Mouse (Mus musculus): ENCODE results near the gene Cbx3. TPM values are rescaled to one million over a fixed set of nuclear protein-coding genes. Genes with fewer than 3 reads are reported as not detected.

Cbx3 gene
- polyA plus RNA-seq, 1 experiment from 2014 or later = 310 TPM

DNA sequence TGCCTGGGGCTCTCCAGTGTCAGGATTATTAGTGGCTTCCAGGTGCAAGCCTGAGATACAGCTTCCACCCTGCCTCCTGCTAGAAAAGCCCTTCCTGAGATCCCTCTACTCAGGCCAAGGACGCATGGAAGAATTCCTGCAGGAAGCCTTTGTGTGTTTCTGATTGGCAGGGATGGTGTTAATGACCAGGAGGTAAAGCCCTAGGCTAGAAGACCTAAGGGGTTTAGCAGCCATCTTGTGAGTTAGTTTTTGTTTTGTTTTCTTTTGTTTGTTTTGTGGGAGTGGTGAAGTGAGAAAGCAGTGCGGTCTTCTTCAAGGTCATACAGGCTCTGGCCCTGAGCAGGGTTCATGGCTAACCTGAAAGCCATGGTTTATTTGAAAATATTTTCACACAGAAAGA lies 37.4 kb downstream of the Cbx3 start:
- no peaks in the 10 kb centered on the region for H3K27me3 ChIP-seq (replicated peaks)
- H3K9ac ChIP-seq (replicated peaks) = no peak overlapping the region
- no peaks in the 10 kb centered on the region for H3K36me3 ChIP-seq
- H3K4me1 ChIP-seq = peaks cover 7% of the 10 kb centered on the region; the same call in 1 of the 2 replicates
- no peak for ATAC-seq (ENCODE audit: low FRiP score)
- 70% methylated on average over 2 of the region's 2 CpGs for WGBS
- H3K9me3 ChIP-seq (replicated peaks) = no peaks in the 10 kb centered on the region
- H3K4me2 ChIP-seq = no peak overlapping the region
- H3K27ac ChIP-seq (replicated peaks) = no peak overlapping the region
- H3K4me3 ChIP-seq (replicated peaks) = no peak overlapping the region

GRCm38 (mm10) chr6:51508750-51509648 lies 38.8 kb downstream of the Cbx3 start:
- H3K4me2 ChIP-seq = peak overlapping the region; percentile 50
- H3K27me3 ChIP-seq (replicated peaks) = no peaks in the 10 kb centered on the region
- H3K4me1 ChIP-seq = peaks cover 7% of the 10 kb centered on the region; the same call in 1 of the 2 replicates
- H3K9ac ChIP-seq (replicated peaks) = peak overlapping the region; percentile 17; the same call in 1 of the 2 replicates
- 28% methylated on average over 18 of the region's 18 CpGs for WGBS
- H3K36me3 ChIP-seq = no peaks in the 10 kb centered on the region
- peak; percentile 66; the same call in 1 of the 2 replicates for ATAC-seq (ENCODE audit: low FRiP score)
- H3K9me3 ChIP-seq (replicated peaks) = no peaks in the 10 kb centered on the region
- peak overlapping the region; percentile 23 for H3K27ac ChIP-seq (replicated peaks)
- H3K4me3 ChIP-seq (replicated peaks) = peak overlapping the region; percentile 37

DNA sequence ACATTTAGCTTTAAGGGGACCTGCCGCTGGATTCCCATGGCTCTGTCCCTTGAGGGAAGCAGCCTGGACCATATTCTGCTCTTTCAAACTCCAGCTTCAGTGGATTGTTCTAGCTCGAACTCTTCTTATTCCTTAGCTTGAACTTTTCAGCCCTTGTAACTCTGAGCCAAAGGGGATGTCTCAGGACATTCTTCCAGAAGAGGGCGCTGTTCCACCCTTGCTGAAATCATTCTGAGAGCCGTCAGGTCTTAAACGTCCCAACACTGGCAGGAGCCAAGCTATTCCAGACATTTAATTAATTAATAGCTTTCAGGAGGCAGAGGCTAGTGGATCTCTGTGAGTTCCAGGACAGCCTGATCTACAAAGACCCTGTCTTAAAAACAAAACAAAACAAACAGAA lies 39.9 kb downstream of the Cbx3 start:
- no peak for ATAC-seq (ENCODE audit: low FRiP score)
- no peak overlapping the region for H3K27ac ChIP-seq (replicated peaks)
- no peak overlapping the region for H3K4me2 ChIP-seq
- no peaks in the 10 kb centered on the region for H3K36me3 ChIP-seq
- H3K9ac ChIP-seq (replicated peaks) = no peak overlapping the region
- 27% methylated on average over 5 of the region's 5 CpGs for WGBS
- no peak overlapping the region for H3K4me3 ChIP-seq (replicated peaks)
- no peaks in the 10 kb centered on the region for H3K27me3 ChIP-seq (replicated peaks)
- peaks cover 7% of the 10 kb centered on the region; the same call in 1 of the 2 replicates for H3K4me1 ChIP-seq
- no peaks in the 10 kb centered on the region for H3K9me3 ChIP-seq (replicated peaks)

DNA sequence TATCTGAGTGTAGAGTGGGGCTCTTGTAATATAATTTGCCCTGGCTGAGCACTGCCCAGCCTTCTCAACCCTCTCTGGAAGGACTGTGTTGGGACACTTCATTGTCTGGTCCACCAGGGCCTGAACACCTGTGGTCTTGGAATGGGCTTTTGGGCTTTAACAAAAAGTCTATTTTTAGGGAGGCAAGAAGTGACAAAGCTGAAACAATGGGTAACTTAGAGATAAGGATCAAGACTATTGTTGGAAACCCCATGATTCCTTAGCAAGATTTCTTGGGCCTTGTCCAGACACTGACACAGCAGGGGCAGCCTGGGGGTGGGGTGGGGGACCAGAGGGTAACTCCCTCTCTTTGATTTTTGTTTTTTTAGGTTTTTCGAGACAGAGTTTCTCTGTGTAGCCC lies 40.8 kb downstream of the Cbx3 start:
- 68% methylated on average over 1 of the region's 1 CpGs for WGBS
- H3K36me3 ChIP-seq = no peaks in the 10 kb centered on the region
- no peak overlapping the region for H3K27ac ChIP-seq (replicated peaks)
- H3K4me1 ChIP-seq = peaks cover 7% of the 10 kb centered on the region; the same call in 1 of the 2 replicates
- H3K4me3 ChIP-seq (replicated peaks) = no peak overlapping the region
- ATAC-seq (ENCODE audit: low FRiP score) = no peak
- no peak overlapping the region for H3K4me2 ChIP-seq
- no peak overlapping the region for H3K9ac ChIP-seq (replicated peaks)
- H3K27me3 ChIP-seq (replicated peaks) = no peaks in the 10 kb centered on the region
- no peaks in the 10 kb centered on the region for H3K9me3 ChIP-seq (replicated peaks)

DNA sequence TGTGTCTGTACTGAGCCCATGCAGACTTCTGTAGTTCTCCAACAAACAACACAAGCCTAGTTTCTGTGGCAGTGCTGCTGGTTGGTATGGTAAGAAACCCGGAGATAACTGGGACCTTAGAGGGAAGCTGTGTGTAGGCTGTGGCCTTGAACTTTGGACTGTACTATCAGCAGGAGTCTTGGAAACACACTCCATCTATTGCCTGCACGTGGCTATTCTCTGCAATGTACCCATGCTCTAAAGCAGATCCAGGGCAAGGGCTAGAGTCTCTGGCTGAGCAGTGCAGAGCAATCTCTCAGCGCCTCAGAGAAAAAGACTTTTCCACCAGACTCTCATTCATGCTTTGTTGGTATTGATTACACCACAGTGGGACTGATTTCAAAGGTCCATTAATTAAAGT lies 43.6 kb downstream of the Cbx3 start:
- Histone ChIP-seq H3K4me1 (peaks cover 5% of the 10 kb centered on the region; the same call in 1 of the 2 replicates), H3K36me3 (no peaks in the 10 kb centered on the region), H3K4me2 (no peak overlapping the region), H3K9me3 (replicated peaks) (no peaks in the 10 kb centered on the region), H3K27ac (replicated peaks) (no peak overlapping the region), H3K4me3 (replicated peaks) (no peak overlapping the region), H3K27me3 (replicated peaks) (no peaks in the 10 kb centered on the region), H3K9ac (replicated peaks) (no peak overlapping the region)
- no peak for ATAC-seq (ENCODE audit: low FRiP score)
- 80% methylated on average over 3 of the region's 3 CpGs for WGBS

DNA sequence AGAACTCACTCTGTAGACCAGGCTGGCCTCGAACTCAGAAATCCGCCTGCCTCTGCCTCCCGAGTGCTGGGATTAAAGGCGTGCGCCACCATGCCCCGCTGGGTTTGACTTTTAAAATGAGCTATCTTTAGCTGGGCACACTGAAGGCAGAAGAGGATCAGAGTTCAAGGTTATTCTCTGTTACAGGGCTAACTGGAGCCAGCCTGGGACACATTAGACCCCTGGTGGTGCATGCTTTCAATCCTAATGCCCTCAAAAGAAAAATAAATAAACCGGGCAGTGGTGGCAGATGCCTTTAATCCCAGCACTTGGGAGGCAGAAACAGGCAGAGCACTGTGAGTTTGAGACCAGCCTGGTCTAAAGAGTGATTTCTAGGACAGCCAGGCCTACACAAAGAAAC lies 44.7 kb downstream of the Cbx3 start:
- Histone ChIP-seq H3K27me3 (replicated peaks) (no peaks in the 10 kb centered on the region), H3K36me3 (no peaks in the 10 kb centered on the region), H3K9me3 (replicated peaks) (no peaks in the 10 kb centered on the region), H3K9ac (replicated peaks) (no peak overlapping the region), H3K4me1 (no peaks in the 10 kb centered on the region), H3K4me2 (no peak overlapping the region), H3K27ac (replicated peaks) (no peak overlapping the region), H3K4me3 (replicated peaks) (no peak overlapping the region)
- WGBS = 90% methylated on average over 7 of the region's 7 CpGs
- no peak for ATAC-seq (ENCODE audit: low FRiP score)

DNA sequence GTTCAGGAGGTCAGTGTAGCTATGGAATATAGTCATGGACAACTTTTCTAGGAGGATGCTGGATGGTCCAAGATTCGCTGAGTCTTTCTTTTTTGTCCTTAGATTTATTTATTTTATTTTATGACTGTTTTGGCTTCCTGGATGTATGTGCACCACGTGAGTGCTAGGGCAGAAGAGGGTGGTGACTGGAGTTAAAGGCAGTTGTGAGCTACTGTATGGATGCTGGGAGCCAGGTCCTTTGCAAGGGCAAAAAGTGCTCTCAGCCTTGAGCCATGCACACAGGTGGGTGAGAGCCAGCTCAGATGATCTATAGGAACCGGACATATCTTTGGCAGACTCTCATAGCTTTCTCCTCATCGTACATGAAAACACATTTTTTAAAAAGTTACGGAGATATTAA lies 53.1 kb downstream of the Cbx3 start:
- Histone ChIP-seq H3K27me3 (replicated peaks) (no peaks in the 10 kb centered on the region), H3K4me2 (peak overlapping the region; percentile 73), H3K9me3 (replicated peaks) (no peaks in the 10 kb centered on the region), H3K36me3 (no peaks in the 10 kb centered on the region), H3K4me3 (replicated peaks) (peak overlapping the region; percentile 80), H3K27ac (replicated peaks) (peak overlapping the region; percentile 86; the same call in 1 of the 2 replicates), H3K9ac (replicated peaks) (no peak overlapping the region), H3K4me1 (peaks cover 17% of the 10 kb centered on the region)
- peak; percentile 34; the same call in 1 of the 2 replicates for ATAC-seq (ENCODE audit: low FRiP score)
- 21% methylated on average over 5 of the region's 5 CpGs for WGBS

DNA sequence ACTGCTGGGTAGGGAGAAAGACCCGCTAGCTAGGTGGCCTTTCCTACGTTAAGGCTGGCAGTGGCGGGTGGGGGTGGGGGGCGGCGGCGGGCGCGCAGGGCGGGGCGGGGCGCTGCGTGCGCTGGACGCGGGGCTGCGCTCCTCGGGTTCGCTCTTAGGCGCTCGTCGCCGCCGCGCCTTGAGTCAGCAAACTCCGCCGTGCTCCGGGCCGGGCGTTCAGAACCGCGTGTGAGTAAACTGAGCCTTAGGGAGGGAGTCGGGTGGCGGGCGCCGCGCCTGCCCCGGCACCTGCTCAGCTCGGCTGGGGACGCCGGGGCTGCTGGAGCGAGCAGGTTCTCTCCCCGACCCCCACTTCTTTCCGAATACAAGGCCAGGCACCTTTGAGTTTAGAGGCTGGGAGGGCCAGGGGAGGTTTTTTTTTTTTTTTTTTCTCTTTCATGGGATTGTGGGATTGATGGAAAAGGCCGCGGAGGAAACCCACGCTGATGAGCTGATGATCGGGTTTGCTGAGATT lies 53.7 kb downstream of the Cbx3 start, which contains the start of gene Snx10:
Snx10 (plus strand) TSS at position 95 of the 514 bp plus-strand sequence.
- Histone ChIP-seq H3K27me3 (replicated peaks) (no peaks in the 10 kb centered on the region), H3K36me3 (no peaks in the 10 kb centered on the region), H3K9ac (replicated peaks) (peak within 1 kb of the TSS; percentile 77), H3K4me3 (replicated peaks) (peak within 1 kb of the TSS; percentile 80), H3K4me2 (peak within 1 kb of the TSS; percentile 73), H3K27ac (replicated peaks) (peak within 1 kb of the TSS; percentile 86), H3K9me3 (replicated peaks) (no peaks in the 10 kb centered on the region), H3K4me1 (peaks cover 20% of the 10 kb centered on the region)
- peak; percentile 85 for ATAC-seq (ENCODE audit: low FRiP score)
- 0% methylated on average over 45 of the region's 47 CpGs for WGBS

GRCm38 (mm10) chr6:51524321-51524931 lies 54.3 kb downstream of the Cbx3 start:
- H3K9me3 ChIP-seq (replicated peaks) = no peaks in the 10 kb centered on the region
- H3K4me2 ChIP-seq = peak overlapping the region; percentile 73
- H3K27me3 ChIP-seq (replicated peaks) = no peaks in the 10 kb centered on the region
- peak overlapping the region; percentile 77 for H3K9ac ChIP-seq (replicated peaks)
- peak; percentile 77 for ATAC-seq (ENCODE audit: low FRiP score)
- H3K4me3 ChIP-seq (replicated peaks) = peak overlapping the region; percentile 80
- peak overlapping the region; percentile 86 for H3K27ac ChIP-seq (replicated peaks)
- H3K36me3 ChIP-seq = no peaks in the 10 kb centered on the region
- H3K4me1 ChIP-seq = peaks cover 26% of the 10 kb centered on the region
- WGBS = 1% methylated on average over 21 of the region's 21 CpGs

GRCm38 (mm10) chr6:51525001-51525400 lies 54.8 kb downstream of the Cbx3 start:
- peaks cover 27% of the 10 kb centered on the region for H3K4me1 ChIP-seq
- ATAC-seq (ENCODE audit: low FRiP score) = 0 out of 2 replicates have a peak, but pooled peaks have one; percentile 21
- peak overlapping the region; percentile 86; the same call in 1 of the 2 replicates for H3K27ac ChIP-seq (replicated peaks)
- no peaks in the 10 kb centered on the region for H3K9me3 ChIP-seq (replicated peaks)
- H3K4me2 ChIP-seq = peak overlapping the region; percentile 73
- no peaks in the 10 kb centered on the region for H3K36me3 ChIP-seq
- H3K27me3 ChIP-seq (replicated peaks) = no peaks in the 10 kb centered on the region
- peak overlapping the region; percentile 80 for H3K4me3 ChIP-seq (replicated peaks)
- 44% methylated on average over 5 of the region's 5 CpGs for WGBS
- H3K9ac ChIP-seq (replicated peaks) = peak overlapping the region; percentile 77; the same call in 1 of the 2 replicates

- Histone ChIP-seq H3K36me3 (no peaks in the 10 kb centered on the region), H3K4me2 (no peak overlapping the region), H3K27ac (replicated peaks) (peak overlapping the region; percentile 23; the same call in 1 of the 2 replicates), H3K4me3 (replicated peaks) (no peak overlapping the region), H3K9ac (replicated peaks) (no peak overlapping the region), H3K27me3 (replicated peaks) (no peaks in the 10 kb centered on the region), H3K4me1 (peaks cover 27% of the 10 kb centered on the region), H3K9me3 (replicated peaks) (no peaks in the 10 kb centered on the region)
- ATAC-seq (ENCODE audit: low FRiP score) = no peak
- WGBS = 21% methylated on average over 7 of the region's 7 CpGs
Measured at GRCm38 (mm10) chr6:51529457-51529856, 59.3 kb downstream of the Cbx3 start.
